Mouse (Mus musculus) stomach, postnatal 0 days (tissue): ENCODE measurements at regions not wholly inside any gene's neighbourhood (a gene's known extent, or its start where the extent isn't known, plus 50 kb on each side); places are given as distances from the start of the nearest gene placed in this dataset.

Experiments used
- CTCF ChIP-seq: IDR thresholded peaks from 2 replicates; pipeline ENCODE4 v1.5.1; 2016; ENCODE audit warnings: antibody characterized with exemption, low read depth, mild to moderate bottlenecking, moderate library complexity
- EP300 ChIP-seq: optimal IDR thresholded peaks from 2 replicates; pipeline ENCODE3; 2016; ENCODE audit warnings: antibody characterized with exemption

GRCm38 (mm10) chr16:92966069-92966866 lies 140.3 kb upstream of the Runx1 start:
- TF ChIP-seq CTCF (no peak), EP300 (no peak)
